Mouse (Mus musculus) forebrain, embryonic 10.5 days (tissue): ENCODE data around the gene S100pbp. TPM values are rescaled to one million over a fixed set of nuclear protein-coding genes. Genes with fewer than 3 reads are reported as not detected.

ENCODE experiments used
- DNase-seq: peaks from one replicate; pipeline ENCODE4 v3.0.0-alpha.2; 2017; ENCODE audit warnings: low spot score; ENCODE audit errors: extremely low spot score
- H3K27ac ChIP-seq: fragments of 300-500 bp; sonication (generic); 2 replicates; pipeline ENCODE4 v1.5.1; 2016; ENCODE audit warnings: mild to moderate bottlenecking
- H3K27me3 ChIP-seq: fragments of 300-500 bp; sonication (generic); 2 replicates; pipeline ENCODE4 v1.6.1; 2016; ENCODE audit warnings: mild to moderate bottlenecking; ENCODE audit not compliant: poor library complexity, severe bottlenecking
- H3K36me3 ChIP-seq: fragments of 300-500 bp; sonication (generic); replicated peaks from 2 replicates; pipeline ENCODE4 v1.6.1; 2016; ENCODE audit warnings: mild to moderate bottlenecking, moderate library complexity
- H3K4me1 ChIP-seq: fragments of 300-500 bp; sonication (generic); 2 replicates; pipeline ENCODE4 v1.6.1; 2016
- H3K4me3 ChIP-seq: fragments of 300-500 bp; sonication (generic); 2 replicates; pipeline ENCODE4 v1.5.1; 2016; ENCODE audit warnings: mild to moderate bottlenecking, moderate library complexity
- H3K9me3 ChIP-seq: fragments of 300-500 bp; sonication (generic); 2 replicates; pipeline ENCODE4 v1.6.1; 2016; ENCODE audit warnings: mild to moderate bottlenecking, moderate library complexity
- WGBS: fragments of 180-500 bp; shearing (Covaris S2); methylation state at CpG from one replicate; pipeline ENCODE4 v1.1.7; 2016; 5-methylcytosine and 5-hydroxymethylcytosine counted together
- polyA plus RNA-seq: library from polyadenylated mRNA; unstranded; fragments of >200 nt; fragmentation: Nextera tagmentation; extraction: Ambion mirVana; gene quantifications from 2 replicates; pipeline ENCODE4 v1.2.1, GENCODE M21; 2016

S100pbp gene
- polyA plus RNA-seq, 1 experiment from 2014 or later: 29.4 TPM

GRCm38 (mm10) chr4:129141560-129142438 lies 47.7 kb downstream of the S100pbp start:
- Histone ChIP-seq H3K9me3 (no peaks in the 10 kb centered on the region), H3K36me3 (peaks cover 5% of the 10 kb centered on the region), H3K27ac (no peak overlapping the region), H3K4me1 (peaks cover 18% of the 10 kb centered on the region), H3K27me3 (peaks cover 34% of the 10 kb centered on the region), H3K4me3 (no peak overlapping the region)
- DNase-seq: no peak
- 85% methylated on average over 17 of the region's 17 CpGs for WGBS

DNA sequence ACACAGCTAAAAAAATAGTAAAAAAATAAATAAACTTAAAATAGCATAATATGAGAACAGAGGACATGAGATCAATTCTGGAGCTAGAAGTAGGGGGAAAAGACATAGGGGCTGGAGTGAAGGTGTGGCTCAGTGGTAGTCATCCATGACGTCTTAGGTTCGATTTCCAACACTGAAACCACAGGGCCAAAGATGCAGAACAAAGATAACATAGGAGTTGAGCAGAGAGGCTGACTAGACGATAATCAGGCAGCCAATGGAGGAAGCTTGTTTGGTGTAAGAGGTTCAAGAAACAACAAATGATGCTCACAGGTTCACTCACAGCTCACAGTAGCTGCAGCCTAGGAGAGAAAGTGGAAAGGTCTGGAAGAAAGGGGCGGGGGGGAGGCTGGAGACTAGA lies 48.7 kb downstream of the S100pbp start:
- WGBS: 89% methylated on average over 4 of the region's 4 CpGs
- peaks cover 26% of the 10 kb centered on the region for H3K4me1 ChIP-seq
- no peak overlapping the region for H3K4me3 ChIP-seq
- H3K36me3 ChIP-seq: peaks cover 3% of the 10 kb centered on the region
- H3K9me3 ChIP-seq: no peaks in the 10 kb centered on the region
- H3K27ac ChIP-seq: no peak overlapping the region
- DNase-seq: no peak
- peaks cover 44% of the 10 kb centered on the region for H3K27me3 ChIP-seq

GRCm38 (mm10) chr4:129139642-129140041 lies 49.9 kb downstream of the S100pbp start:
- H3K36me3 ChIP-seq: peaks cover 2% of the 10 kb centered on the region
- no peaks in the 10 kb centered on the region for H3K9me3 ChIP-seq
- peaks cover 55% of the 10 kb centered on the region for H3K27me3 ChIP-seq
- peaks cover 34% of the 10 kb centered on the region for H3K4me1 ChIP-seq
- 79% methylated on average over 5 of the region's 5 CpGs for WGBS
- H3K27ac ChIP-seq: no peak overlapping the region
- DNase-seq: no peak
- H3K4me3 ChIP-seq: no peak overlapping the region

DNA sequence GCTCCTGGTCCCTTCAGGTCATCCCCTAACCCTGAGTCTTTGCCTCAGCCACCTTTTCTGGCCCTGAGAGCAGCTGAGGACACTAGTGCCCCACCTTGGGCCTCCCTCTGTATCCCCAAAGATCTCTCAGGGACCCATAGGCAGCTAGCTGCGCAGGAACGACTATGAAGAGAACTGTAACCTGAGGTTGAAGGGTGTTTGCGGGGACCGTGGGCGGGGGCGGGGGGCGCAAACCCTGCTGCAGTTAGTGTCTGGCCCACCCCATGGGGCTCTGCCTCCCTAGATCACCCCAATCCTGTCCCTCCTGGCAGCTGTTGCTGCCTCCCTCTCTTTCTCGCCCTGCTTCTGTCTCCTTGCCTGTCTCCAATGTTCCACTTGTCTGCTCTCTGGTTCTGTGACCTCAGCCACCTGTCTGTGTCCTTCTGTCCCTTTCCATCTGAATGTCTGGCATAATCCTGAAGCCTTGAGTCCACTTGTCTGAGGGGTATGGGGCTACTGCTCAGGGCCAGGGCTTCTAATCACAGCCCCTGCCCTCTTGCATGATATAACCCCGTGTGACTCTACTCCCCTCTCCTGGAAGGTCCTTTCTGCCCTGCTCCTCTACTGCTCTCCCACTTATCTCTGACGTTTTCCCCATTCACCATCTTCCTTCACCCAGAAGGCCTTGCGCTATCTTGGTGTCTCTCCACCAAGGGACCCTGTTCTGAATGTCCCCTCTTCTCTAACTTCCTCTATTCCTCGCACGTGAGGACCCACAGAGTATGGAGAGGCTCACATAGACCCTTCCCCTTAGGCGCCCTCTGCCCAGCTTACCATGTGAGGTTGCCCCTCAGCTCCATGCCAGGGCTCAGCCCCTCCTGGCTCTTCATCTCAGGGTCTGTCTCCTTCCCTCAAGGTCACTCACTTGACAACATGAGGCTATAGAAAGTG lies 51.9 kb downstream of the S100pbp start:
- Histone ChIP-seq H3K27me3 (peaks cover 65% of the 10 kb centered on the region), H3K4me3 (peak overlapping the region; percentile 65), H3K9me3 (no peaks in the 10 kb centered on the region), H3K4me1 (peaks cover 37% of the 10 kb centered on the region), H3K36me3 (no peaks in the 10 kb centered on the region), H3K27ac (peak overlapping the region; percentile 76; the same call in 1 of the 2 replicates)
- DNase-seq: no peak
- 41% methylated on average over 14 of the region's 14 CpGs for WGBS

DNA sequence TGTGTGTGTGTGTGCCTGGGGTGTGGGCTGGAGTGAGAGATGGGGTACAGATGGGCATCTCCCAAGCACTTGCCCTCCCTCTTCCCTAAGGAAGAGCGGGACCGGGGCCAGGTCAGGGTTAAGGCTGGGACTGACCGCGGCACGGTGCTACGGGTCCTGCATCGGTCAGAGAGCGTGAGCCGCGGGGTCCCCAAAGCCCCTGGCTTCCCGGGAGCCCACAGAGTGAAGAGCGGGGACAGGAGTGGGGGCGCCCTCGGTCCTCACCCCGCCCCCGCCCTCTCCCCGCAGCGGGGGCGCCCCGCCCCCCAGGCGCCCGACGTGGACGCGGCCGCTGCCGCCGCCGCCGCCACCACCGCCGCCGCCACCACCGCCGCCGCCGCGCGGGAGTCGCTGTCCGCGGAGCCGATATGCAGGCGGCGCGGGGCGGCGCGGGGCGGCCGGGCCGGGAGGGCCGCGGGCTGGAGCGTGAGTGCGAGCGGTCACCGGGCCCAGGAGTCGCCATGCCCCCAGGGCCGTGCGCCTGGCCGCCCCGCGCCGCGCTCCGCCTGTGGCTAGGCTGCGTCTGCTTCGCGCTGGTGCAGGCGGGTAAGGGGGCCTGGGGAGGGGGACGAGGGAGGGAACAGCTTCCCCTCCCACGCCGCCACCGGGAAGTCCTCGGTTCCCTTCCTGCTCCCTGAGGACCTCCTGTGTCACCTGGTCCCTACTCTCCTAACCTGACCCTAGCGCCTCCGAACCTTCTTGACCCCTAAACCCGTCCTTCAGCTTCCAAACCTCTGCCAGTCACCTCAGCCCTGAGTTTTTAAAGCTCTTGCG lies 52.7 kb downstream of the S100pbp start, which contains the start of gene Fndc5:
TSS of gene Fndc5 (plus strand) at position 421 of the 813 bp plus-strand sequence.
- WGBS: 2% methylated on average over 37 of the region's 80 CpGs
- Histone ChIP-seq H3K27ac (peak within 1 kb of the TSS; percentile 76), H3K27me3 (peaks cover 74% of the 10 kb centered on the region), H3K9me3 (no peaks in the 10 kb centered on the region), H3K4me1 (peaks cover 34% of the 10 kb centered on the region), H3K36me3 (no peaks in the 10 kb centered on the region), H3K4me3 (peak within 1 kb of the TSS; percentile 65)
- peak; percentile 37 for DNase-seq

DNA sequence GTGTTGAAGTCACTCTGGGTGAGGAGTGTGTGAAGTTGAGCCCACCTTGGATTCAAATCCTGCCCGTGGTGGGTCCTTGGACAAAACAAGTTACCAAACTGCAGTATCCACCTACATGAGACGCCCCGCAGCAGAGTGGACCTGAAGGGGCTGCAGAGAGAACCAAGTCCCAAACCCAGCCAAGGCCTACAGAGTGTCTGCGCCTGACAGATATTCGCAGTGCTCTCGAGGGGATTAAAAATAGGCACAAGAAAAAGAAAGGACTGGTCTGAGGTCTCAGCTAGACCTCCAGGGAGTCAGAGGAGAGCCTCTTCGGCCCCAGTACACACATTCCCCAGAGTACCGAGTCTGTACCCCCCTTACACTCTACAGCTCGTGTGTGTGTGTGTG lies 53.3 kb downstream of the S100pbp start:
- no peak for DNase-seq
- Histone ChIP-seq H3K27ac (peak overlapping the region; percentile 76), H3K4me3 (peak overlapping the region; percentile 65), H3K36me3 (no peaks in the 10 kb centered on the region), H3K27me3 (peaks cover 80% of the 10 kb centered on the region), H3K9me3 (no peaks in the 10 kb centered on the region), H3K4me1 (peaks cover 32% of the 10 kb centered on the region)
- 31% methylated on average over 9 of the region's 9 CpGs for WGBS

DNA sequence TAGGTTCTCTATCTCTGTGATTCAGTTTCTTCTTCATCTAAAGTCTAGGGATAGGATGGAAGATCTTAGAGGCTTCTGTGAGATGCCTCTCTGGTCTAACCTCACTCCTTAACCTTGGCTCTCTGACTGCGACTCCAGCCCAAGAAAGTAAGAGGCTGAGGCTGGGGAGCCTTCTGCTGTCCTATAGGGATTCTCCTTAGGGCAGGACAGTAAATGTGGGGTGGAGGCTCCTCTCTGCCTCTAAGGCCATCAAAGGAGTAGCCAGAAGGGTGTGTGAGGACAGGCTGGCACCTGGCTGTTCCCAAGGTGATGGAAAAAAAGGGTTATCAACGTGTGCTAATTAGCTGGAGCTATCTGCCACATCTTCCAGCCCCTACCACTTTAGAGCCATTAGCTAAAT lies 53.9 kb downstream of the S100pbp start:
- no peaks in the 10 kb centered on the region for H3K36me3 ChIP-seq
- DNase-seq: no peak
- H3K9me3 ChIP-seq: no peaks in the 10 kb centered on the region
- peaks cover 84% of the 10 kb centered on the region for H3K27me3 ChIP-seq
- 64% methylated on average over 2 of the region's 2 CpGs for WGBS
- no peak overlapping the region; the same call in 1 of the 2 replicates for H3K4me3 ChIP-seq
- peaks cover 37% of the 10 kb centered on the region for H3K4me1 ChIP-seq
- H3K27ac ChIP-seq: no peak overlapping the region

- peak; percentile 89 for DNase-seq
- Histone ChIP-seq H3K36me3 (no peaks in the 10 kb centered on the region), H3K4me1 (peaks cover 44% of the 10 kb centered on the region), H3K27me3 (peaks cover 88% of the 10 kb centered on the region), H3K9me3 (no peaks in the 10 kb centered on the region), H3K27ac (peak overlapping the region; percentile 56), H3K4me3 (peak overlapping the region; percentile 33)
- WGBS: 10% methylated on average over 15 of the region's 15 CpGs
These were observed 54.5 kb downstream of the S100pbp start for GRCm38 (mm10) chr4:129134799-129135585.

- H3K9me3 ChIP-seq: no peaks in the 10 kb centered on the region
- peaks cover 50% of the 10 kb centered on the region for H3K4me1 ChIP-seq
- 6% methylated on average over 17 of the region's 17 CpGs for WGBS
- peaks cover 77% of the 10 kb centered on the region for H3K27me3 ChIP-seq
- H3K36me3 ChIP-seq: no peaks in the 10 kb centered on the region
- no peak for DNase-seq
- H3K4me3 ChIP-seq: peak overlapping the region; percentile 36
- peak overlapping the region; percentile 51 for H3K27ac ChIP-seq
These were observed 58.7 kb downstream of the S100pbp start for GRCm38 (mm10) chr4:129130755-129131303.

DNA sequence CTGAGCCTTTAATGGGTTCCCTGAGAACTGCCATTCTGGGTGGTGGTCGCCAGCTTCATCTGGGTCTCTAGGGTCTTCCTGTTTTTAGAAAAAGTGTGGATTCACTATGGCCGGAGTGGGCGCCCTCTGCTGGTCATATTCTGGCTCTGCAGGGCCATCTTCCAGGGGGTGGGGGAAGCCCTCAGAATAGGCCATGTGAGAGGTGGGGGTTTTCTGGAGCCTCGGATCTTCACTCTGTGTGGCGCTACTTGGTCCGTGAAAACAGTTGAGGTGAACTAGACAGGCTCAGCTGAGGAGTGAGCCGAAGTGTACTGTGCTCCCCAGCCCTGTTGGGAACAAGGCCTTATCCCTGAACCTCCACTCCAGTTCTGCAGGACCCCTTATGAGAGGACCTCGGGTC lies 59.4 kb downstream of the S100pbp start:
- peak overlapping the region; percentile 36 for H3K4me3 ChIP-seq
- DNase-seq: peak; percentile 78
- peaks cover 77% of the 10 kb centered on the region for H3K27me3 ChIP-seq
- no peaks in the 10 kb centered on the region for H3K36me3 ChIP-seq
- 3% methylated on average over 8 of the region's 8 CpGs for WGBS
- no peaks in the 10 kb centered on the region for H3K9me3 ChIP-seq
- peaks cover 51% of the 10 kb centered on the region for H3K4me1 ChIP-seq
- H3K27ac ChIP-seq: peak overlapping the region; percentile 42

DNA sequence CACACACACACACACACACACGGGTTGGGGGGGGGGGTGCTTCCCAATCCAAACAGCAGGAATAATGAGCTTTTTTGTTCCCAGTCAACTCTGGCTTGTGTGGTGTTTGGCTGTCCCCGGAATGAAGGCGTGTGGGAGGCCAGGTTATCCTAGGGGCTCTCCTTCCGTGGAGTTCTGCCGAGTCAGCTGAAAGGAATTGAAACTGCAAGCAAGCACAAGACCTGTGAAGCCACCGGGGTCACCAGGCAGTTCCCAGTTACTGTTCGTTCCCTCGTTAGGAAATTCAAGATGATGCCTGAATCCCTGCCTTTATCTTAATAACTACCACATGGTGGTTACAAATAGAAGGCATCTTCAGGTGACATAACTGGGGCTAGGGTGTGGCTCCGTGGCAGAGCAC lies 60.1 kb downstream of the S100pbp start:
- no peak for DNase-seq
- peaks cover 51% of the 10 kb centered on the region for H3K4me1 ChIP-seq
- H3K4me3 ChIP-seq: no peak overlapping the region
- 53% methylated on average over 9 of the region's 9 CpGs for WGBS
- H3K27ac ChIP-seq: no peak overlapping the region
- peaks cover 77% of the 10 kb centered on the region for H3K27me3 ChIP-seq
- no peaks in the 10 kb centered on the region for H3K36me3 ChIP-seq
- no peaks in the 10 kb centered on the region for H3K9me3 ChIP-seq
